Mouse (Mus musculus) erythroblast, embryonic 14.5 days (primary cell): Measurements from ENCODE around the gene Hcn1.

ENCODE experiments used
- GATA1 ChIP-seq: IDR thresholded peaks from 2 replicates; pipeline ENCODE4 v1.6.1; 2012; ENCODE audit warnings: low read length, inconsistent platforms, mixed read lengths
- TAL1 ChIP-seq: IDR thresholded peaks from 3 replicates; pipeline ENCODE4 v1.6.1; 2012; ENCODE audit warnings: low read length, inconsistent platforms, mixed read lengths

DNA sequence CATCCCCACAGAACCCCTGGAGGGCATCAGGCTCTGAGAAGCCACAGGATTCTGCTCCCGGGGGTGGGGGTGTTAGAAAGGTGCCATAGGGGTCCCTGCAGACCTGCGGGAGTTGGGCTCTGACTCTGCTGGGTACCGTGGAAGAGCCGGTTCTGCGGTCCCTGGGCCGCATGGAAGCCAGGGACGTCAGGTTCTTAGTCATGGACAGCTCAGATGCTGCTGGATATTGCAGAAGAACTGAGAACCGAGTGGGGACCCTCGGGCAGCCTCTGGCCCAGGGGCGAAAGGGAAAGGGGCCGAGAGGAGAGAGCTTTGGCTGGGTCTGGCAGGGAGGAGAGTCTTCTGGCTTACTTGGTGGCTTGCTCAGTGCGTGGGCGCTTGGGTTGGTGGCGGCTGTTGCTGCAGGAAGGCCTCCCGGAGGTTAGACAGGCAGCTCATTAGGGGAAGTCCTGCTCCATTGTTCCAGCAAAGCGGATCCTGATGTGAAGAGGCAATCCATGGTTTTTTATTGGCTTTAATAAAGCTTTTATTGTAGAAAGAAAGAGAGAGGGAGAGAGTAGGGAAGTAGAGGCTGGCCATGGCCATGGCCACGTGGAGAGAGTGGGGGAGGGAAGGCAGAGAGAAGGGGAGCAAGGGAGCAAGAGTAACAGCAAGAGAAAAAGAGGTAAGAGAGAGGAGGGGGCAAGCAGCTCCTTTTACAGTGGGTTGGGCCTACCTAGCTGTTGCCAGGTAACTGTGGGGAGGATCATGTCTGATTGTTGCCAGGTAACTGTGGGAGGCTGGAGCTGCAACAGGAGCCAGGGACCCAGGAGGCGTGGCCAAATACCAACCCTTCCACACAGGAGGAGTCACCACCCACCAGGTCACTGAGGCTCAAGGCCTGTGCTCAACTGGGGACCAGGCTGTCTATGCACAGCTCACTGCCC lies 356.6 kb downstream of the Hcn1 start:
- TF ChIP-seq GATA1, result no peak
- no peak for TF ChIP-seq TAL1
